Mouse (Mus musculus): ENCODE data around the gene Lrrc1.
A peak's percentile ranks its signal among the peaks of the same experiment; 100 is the strongest.
"Not testable (repeated sequence)": the region's sequence is repeated elsewhere in the genome, so short reads cannot be mapped to it uniquely, and the experiment has no call there.

Lrrc1 gene

GRCm38 (mm10) chr9:77544354-77545067 lies at the start of gene Lrrc1:
Lrrc1 (minus strand) TSS chr9:77544870.
- peak; percentile 84 for DNase-seq (ENCODE audit: low spot score in 2 of 2)

GRCm38 (mm10) chr9:77592423-77592822 lies 47.8 kb upstream of the Lrrc1 start:
- DNase-seq (ENCODE audit: low spot score in 2 of 2) = no peak

- no peak for DNase-seq (ENCODE audit: low spot score in 2 of 2)
These were observed 44.8 kb upstream of the Lrrc1 start for GRCm38 (mm10) chr9:77589496-77589895.

GRCm38 (mm10) chr9:77587616-77588015 lies 42.9 kb upstream of the Lrrc1 start:
- no peak for DNase-seq (ENCODE audit: low spot score in 2 of 2)

- no peak for DNase-seq (ENCODE audit: low spot score in 2 of 2)
These were observed 42.3 kb upstream of the Lrrc1 start for GRCm38 (mm10) chr9:77586806-77587591.

GRCm38 (mm10) chr9:77584746-77585145 lies 40.1 kb upstream of the Lrrc1 start:
- DNase-seq (ENCODE audit: low spot score in 2 of 2) = no peak

GRCm38 (mm10) chr9:77583302-77583701 lies 38.6 kb upstream of the Lrrc1 start:
- no peak for DNase-seq (ENCODE audit: low spot score in 2 of 2)

GRCm38 (mm10) chr9:77579827-77580226 lies 35.2 kb upstream of the Lrrc1 start:
- DNase-seq (ENCODE audit: low spot score in 2 of 2) = no peak

- DNase-seq (ENCODE audit: low spot score in 2 of 2) = no peak
These were observed 33.3 kb upstream of the Lrrc1 start for GRCm38 (mm10) chr9:77577931-77578330.

- no peak for DNase-seq (ENCODE audit: low spot score in 2 of 2)
These were observed 32.7 kb upstream of the Lrrc1 start for GRCm38 (mm10) chr9:77577409-77577808.

- no peak for DNase-seq (ENCODE audit: low spot score in 2 of 2)
These were observed 31.6 kb upstream of the Lrrc1 start for GRCm38 (mm10) chr9:77576320-77576719.

GRCm38 (mm10) chr9:77574996-77575395 lies 30.3 kb upstream of the Lrrc1 start:
- DNase-seq (ENCODE audit: low spot score in 2 of 2) = not testable (repeated sequence)

- no peak for DNase-seq (ENCODE audit: low spot score in 2 of 2)
These were observed 27.2 kb upstream of the Lrrc1 start for GRCm38 (mm10) chr9:77571851-77572250.

- no peak for DNase-seq (ENCODE audit: low spot score in 2 of 2)
These were observed 24.3 kb upstream of the Lrrc1 start for GRCm38 (mm10) chr9:77568789-77569506.

- DNase-seq (ENCODE audit: low spot score in 2 of 2) = no peak
These were observed 17.2 kb upstream of the Lrrc1 start for GRCm38 (mm10) chr9:77561827-77562226.

GRCm38 (mm10) chr9:77557963-77558362 lies 13.3 kb upstream of the Lrrc1 start:
- DNase-seq (ENCODE audit: low spot score in 2 of 2) = no peak

GRCm38 (mm10) chr9:77557181-77557580 lies 12.5 kb upstream of the Lrrc1 start:
- no peak for DNase-seq (ENCODE audit: low spot score in 2 of 2)

GRCm38 (mm10) chr9:77556435-77556834 lies 11.8 kb upstream of the Lrrc1 start:
- no peak for DNase-seq (ENCODE audit: low spot score in 2 of 2)

GRCm38 (mm10) chr9:77553465-77553864 lies 8.8 kb upstream of the Lrrc1 start:
- no peak for DNase-seq (ENCODE audit: low spot score in 2 of 2)

- DNase-seq (ENCODE audit: low spot score in 2 of 2) = no peak
These were observed 6.4 kb upstream of the Lrrc1 start for GRCm38 (mm10) chr9:77551036-77551512.

- DNase-seq (ENCODE audit: low spot score in 2 of 2) = no peak
These were observed 1.3 kb upstream of the Lrrc1 start for GRCm38 (mm10) chr9:77546010-77546409.

- no peak for DNase-seq (ENCODE audit: low spot score in 2 of 2)
These were observed 375 bp upstream of the Lrrc1 start for GRCm38 (mm10) chr9:77545068-77545421.
